Mouse (Mus musculus) G1E-ER4 (cell line): ENCODE results near the gene Nagpa. TPM values are rescaled to one million over a fixed set of nuclear protein-coding genes. Genes with fewer than 3 reads are reported as not detected.

Experiments used
- GATA1 ChIP-seq: IDR thresholded peaks from one replicate; pipeline ENCODE4 v1.8.0; 2012; ENCODE audit warnings: low read length, inconsistent platforms
- polyA plus RNA-seq: library from polyadenylated mRNA; stranded (reverse); fragments of >175 nt; gene quantifications from 2 replicates; pipeline ENCODE4 v1.2.3, GENCODE M21; 2012

Nagpa gene
- polyA plus RNA-seq, 1 experiment = 25.4 TPM

- TF ChIP-seq GATA1 = no peak
These were observed 1.7 kb upstream of the Nagpa start for GRCm38 (mm10) chr16:5205431-5205970.

DNA sequence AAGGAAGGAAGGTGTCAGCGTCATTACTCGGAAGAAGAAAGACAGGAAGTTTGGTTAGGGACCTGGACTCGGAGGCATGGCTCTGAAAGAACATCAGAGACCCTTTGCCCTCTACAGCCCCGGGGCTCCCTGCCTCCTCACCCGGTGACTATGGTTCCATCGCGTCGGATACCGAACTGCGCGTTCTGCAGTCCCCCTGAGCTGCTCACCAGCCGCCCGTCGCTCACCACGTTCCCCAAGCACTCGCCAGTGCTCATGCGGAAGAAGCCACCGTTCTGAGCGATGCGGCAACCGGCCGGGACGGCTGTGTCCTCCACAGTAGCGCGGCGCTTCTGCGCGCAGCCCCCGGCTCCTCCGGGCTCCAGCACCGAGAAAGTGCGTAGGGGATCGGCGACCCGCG is 612 bp downstream of the Nagpa start:
- no peak for TF ChIP-seq GATA1

DNA sequence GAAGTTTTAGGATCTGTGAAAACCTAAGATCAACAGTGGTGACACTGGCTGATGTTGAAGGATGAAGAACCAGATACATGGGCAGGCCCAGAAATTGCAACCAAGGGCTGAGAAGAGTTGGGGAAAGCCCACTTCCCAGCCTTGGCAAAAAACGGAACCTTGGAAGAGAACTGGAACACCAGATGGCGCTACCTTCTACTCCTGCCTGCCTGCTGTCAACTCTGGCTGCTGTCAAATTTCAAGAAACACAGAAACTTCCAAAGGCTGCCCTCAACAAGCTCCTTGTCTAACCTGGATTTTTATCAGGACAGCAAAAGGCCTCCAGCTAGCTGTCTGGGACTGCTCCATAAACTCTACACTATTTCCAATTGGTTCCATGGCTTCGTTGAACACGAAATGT is 1.1 kb downstream of the Nagpa start:
- TF ChIP-seq GATA1 = no peak

GRCm38 (mm10) chr16:5195080-5195479 is 8.7 kb downstream of the Nagpa start:
- TF ChIP-seq GATA1 = no peak

DNA sequence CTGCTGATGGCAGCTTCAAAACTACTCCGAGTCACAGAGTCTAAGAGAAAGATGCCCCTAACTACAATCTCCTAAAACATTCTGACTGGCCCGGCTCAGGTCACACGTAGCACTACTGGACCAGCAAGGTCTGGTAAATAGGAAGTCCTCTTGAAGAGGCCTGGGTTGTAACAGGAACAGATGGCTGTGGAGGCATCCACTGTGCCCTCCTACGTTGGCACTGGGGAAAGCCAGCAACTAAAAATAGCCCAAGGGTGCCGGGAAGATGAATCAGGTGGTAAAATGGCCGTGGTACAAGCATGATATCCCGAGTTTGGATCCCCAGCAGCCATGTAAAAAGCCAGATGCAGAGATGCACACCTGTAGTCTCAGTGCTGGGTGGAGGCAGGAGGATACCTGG is 17.6 kb downstream of the Nagpa start:
- TF ChIP-seq GATA1 = no peak

DNA sequence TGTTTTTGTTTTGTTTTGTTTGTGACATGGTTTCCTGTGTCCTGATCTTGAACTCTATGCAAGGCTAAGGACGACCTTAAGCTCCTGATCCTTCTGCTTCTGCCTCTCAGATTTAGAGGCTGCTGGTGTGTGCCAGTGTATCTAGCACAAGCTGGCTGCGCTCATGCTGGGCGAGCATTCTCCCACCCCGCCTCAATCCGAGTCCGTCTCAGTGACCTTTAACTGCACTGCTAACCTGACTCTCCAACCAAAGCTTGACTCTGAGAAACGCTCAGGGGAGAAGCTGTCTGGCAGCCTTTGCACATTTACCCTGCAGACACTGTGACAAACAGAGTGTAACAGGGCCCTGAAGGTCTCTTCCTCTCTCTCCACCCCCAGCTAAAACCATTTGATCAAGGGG is 18.1 kb downstream of the Nagpa start:
- TF ChIP-seq GATA1 = no peak

DNA sequence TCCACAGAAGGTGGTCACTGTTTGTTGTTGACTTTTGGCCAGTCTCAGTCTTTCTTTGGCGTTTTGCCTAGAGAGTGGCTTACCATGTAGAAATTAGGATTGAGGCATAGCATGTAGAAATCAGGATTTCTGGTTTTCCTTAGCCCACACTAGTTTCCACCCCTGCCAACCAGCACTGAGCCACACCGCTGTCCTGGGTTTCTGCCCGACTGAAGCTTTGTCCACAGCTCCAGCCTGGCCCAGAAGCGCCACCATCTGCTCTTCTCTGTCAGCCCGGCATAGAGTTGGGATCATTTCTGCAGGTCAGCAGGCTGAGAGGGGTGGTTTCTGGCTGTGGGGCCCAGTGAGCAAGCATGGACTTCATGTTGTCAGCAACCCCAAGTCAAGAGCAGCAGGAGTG is 18.9 kb downstream of the Nagpa start:
- TF ChIP-seq GATA1 = no peak

- no peak for TF ChIP-seq GATA1
These were observed 19.7 kb downstream of the Nagpa start for GRCm38 (mm10) chr16:5184101-5184500.

- TF ChIP-seq GATA1 = no peak
These were observed 20.4 kb downstream of the Nagpa start for GRCm38 (mm10) chr16:5183310-5183975.

DNA sequence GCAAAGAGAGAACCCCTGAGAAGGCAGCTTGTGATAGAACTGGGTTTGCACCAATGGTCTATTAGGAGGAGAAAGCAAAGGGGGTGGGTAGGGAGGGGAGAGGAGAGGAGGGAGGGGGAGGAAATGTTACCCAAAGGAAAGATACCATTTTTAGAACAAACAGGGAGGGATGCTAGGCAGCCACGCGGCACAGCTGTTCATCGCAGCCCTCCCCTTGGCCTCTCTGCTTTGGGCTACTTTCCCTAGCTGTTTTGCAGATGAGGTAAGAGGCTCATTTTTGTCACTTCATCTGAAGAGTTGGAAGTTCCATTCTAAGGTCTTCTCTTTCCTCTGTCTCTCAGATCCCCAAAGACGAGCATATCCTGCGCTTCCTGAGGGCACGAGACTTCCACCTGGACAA is 31.2 kb downstream of the Nagpa start:
- no peak for TF ChIP-seq GATA1

DNA sequence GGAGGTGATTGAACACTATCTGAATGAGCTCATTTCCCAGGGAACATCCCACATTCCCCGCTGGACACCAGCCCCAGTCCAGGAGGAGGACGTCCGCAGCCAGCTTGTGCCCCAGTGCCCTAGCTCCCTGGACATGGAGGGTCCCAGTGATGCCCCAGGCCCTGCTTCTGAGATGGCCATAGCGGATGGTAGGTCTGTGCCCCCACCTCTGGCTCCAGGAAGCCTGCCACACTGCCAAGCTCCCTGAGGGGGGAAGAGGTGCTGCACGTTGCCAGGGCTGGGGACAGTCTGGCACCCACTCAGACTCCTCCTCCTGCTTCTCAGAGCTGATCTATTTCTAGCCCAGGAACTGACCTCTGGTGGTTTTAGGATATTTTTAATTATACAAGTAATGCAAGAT is 35.0 kb downstream of the Nagpa start:
- no peak for TF ChIP-seq GATA1

DNA sequence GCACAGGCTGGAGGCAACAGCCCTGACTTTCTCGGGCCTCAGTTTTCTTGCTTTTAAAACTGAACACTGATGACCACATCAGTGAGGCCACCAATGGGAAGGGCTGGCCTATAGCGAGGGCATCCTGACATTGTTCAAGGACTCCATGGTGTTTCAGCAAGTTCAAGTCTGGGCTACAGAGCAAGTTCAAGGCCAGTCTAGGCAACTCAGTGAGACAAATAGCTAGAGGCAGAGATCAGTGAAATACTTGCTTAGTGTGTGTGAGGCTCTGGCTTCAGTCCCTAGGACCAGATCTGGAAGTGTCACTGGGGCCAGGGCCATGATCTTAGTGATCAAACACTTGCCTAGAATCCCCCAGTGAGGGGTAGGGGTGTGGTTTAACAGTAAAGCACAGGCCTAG is 35.8 kb downstream of the Nagpa start:
- TF ChIP-seq GATA1 = no peak

- TF ChIP-seq GATA1 = no peak
These were observed 39.5 kb downstream of the Nagpa start for GRCm38 (mm10) chr16:5164327-5164726.

GRCm38 (mm10) chr16:5159248-5159647 is 44.6 kb downstream of the Nagpa start:
- TF ChIP-seq GATA1 = no peak

DNA sequence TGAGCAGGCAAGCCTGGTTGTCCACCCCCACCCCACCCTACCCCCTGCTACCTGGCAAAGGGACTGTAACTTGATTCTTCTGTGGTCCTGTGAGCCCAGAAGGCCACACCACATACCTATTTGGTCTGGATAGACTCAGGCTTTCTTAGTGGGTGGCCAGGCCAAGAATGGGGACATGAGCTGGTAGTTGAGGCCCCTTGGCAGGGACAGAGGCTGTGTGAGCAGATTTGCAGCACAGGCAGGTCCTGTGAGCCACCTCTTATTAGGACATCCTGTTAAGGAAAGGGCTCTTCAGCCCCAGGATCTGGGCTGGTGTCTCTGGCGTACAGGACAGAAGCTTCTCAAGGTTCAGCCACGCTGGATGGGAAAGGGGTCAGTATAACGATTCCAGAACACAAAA is 46.7 kb downstream of the Nagpa start:
- no peak for TF ChIP-seq GATA1

DNA sequence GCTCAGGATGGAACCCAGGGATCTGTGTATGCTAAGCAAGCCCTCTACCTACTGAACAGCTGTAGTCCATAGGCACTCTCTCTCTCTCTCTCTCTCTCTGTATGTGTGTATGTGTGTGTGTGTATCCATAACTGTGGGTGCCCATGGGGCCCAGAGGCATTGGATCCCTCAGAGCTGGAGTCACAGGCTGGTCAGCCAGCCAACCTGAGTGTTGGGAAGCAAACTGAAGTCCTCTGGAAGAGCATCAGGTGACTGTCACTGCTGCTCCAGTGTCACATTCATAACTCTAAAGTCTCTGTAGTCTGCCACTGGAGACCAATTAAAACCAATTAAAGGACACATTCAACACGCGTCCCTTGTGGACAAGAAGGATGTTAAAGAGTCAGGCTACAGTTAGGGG is 47.3 kb downstream of the Nagpa start:
- TF ChIP-seq GATA1 = no peak

GRCm38 (mm10) chr16:5155014-5155413 is 48.8 kb downstream of the Nagpa start:
- TF ChIP-seq GATA1 = no peak
